ENCODE assay signal across 8 mouse cellular contexts in the genomic region with DNA sequence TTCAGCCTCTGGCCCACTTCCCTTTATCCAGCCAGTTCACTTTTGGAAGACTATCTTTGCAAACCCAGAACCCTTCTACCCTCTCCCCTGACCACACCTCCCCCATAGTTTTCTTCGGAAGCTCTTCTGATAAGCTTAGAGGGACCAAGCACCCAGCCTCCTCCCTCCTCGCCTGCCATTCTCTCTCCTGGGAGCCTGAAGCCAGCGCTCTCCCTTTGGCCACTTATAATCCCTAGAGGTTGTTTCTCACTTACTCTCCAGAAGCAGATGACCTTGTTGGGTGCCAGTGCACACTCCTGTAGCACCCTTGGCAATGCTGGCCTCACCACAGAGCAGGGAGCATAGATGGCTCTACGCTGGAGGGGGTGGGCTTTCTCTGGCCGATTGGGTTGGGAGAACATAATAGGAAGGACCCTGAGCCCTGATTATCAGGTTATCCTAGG. TPM values are rescaled to one million over a fixed set of nuclear protein-coding genes. Genes with fewer than 3 reads are reported as not detected.
DNase-seq lines count a peak whose midpoint lies in the region; ATAC-seq lines count a peak whose summit lies in the region.
"Had no signal": no experiment of that assay in that cellular context is flagged by ENCODE, and none has a peak within 500 bp of the region (broad histone marks: within the 10 kb centered on the region; RNA-seq: fewer than 3 reads in every experiment).

No protein-coding gene starts in this region.

- no peak overlapping the region; the same call in 1 of the 2 replicates for H3K9ac ChIP-seq in limb, embryonic 13.5 days
- no peak overlapping the region for H3K9ac ChIP-seq in hindbrain, embryonic 14.5 days
- no peak overlapping the region for H3K9ac ChIP-seq in neural tube, embryonic 13.5 days

- no peak overlapping the region for H3K4me3 ChIP-seq in limb, embryonic 13.5 days
- H3K4me3 ChIP-seq in limb, embryonic 10.5 days: no peak overlapping the region
- H3K4me3 ChIP-seq in hindbrain, embryonic 14.5 days (replicated peaks; ENCODE audit: low read length): no peak overlapping the region
- no peak overlapping the region for H3K4me3 ChIP-seq in neural tube, embryonic 13.5 days
- H3K4me3 ChIP-seq: midbrain, embryonic 10.5 days had no signal

- H3K4me2 ChIP-seq in limb, embryonic 13.5 days (replicated peaks): no peak overlapping the region
- H3K4me2 ChIP-seq in hindbrain, embryonic 14.5 days (replicated peaks): no peak overlapping the region
- H3K4me2 ChIP-seq in neural tube, embryonic 13.5 days: no peak overlapping the region

- H3K36me3 ChIP-seq in limb, embryonic 13.5 days: no peaks in the 10 kb centered on the region
- peaks cover 5% of the 10 kb centered on the region; the same call in 1 of the 2 replicates for H3K36me3 ChIP-seq in limb, embryonic 10.5 days
- no peaks in the 10 kb centered on the region for H3K36me3 ChIP-seq in hindbrain, embryonic 14.5 days (replicated peaks; ENCODE audit: control insufficient read depth, insufficient read depth)
- no peaks in the 10 kb centered on the region for H3K36me3 ChIP-seq in neural tube, embryonic 13.5 days

- no peak for DNase-seq in limb, embryonic 10.5 days (ENCODE audit: low spot score)
- DNase-seq in hindbrain, embryonic 14.5 days (ENCODE audit: low spot score): no peak
- DNase-seq in urinary bladder, postnatal 10 days (ENCODE audit: low spot score): no peak

- ATAC-seq in limb, embryonic 13.5 days (ENCODE audit: low FRiP score, low read depth): no peak
- ATAC-seq in erythroblast, adult 5-6 weeks (replicated peaks; ENCODE audit: low FRiP score, poor library complexity, severe bottlenecking): 0 out of 2 replicates have a peak, but pooled peaks have one; percentile 33
- ATAC-seq in hindbrain, embryonic 14.5 days (ENCODE audit: low FRiP score): no peak
- no peak for ATAC-seq in neural tube, embryonic 13.5 days (ENCODE audit: low read depth)
- no peak for ATAC-seq in inflammation-experienced regulatory T-cells, adult 6 months

- H3K27ac ChIP-seq in limb, embryonic 13.5 days: peak overlapping the region; percentile 80
- H3K27ac ChIP-seq in limb, embryonic 10.5 days: no peak overlapping the region; the same call in 1 of the 2 replicates
- peak overlapping the region; percentile 27; the same call in 1 of the 2 replicates for H3K27ac ChIP-seq in hindbrain, embryonic 14.5 days
- H3K27ac ChIP-seq in neural tube, embryonic 13.5 days (replicated peaks): peak overlapping the region; percentile 49
- H3K27ac ChIP-seq: midbrain, embryonic 10.5 days had no signal

- H3K27me3 ChIP-seq in limb, embryonic 13.5 days: no peaks in the 10 kb centered on the region
- no peaks in the 10 kb centered on the region for H3K27me3 ChIP-seq in limb, embryonic 10.5 days (ENCODE audit: low read depth, poor library complexity, severe bottlenecking)
- no peaks in the 10 kb centered on the region for H3K27me3 ChIP-seq in hindbrain, embryonic 14.5 days (ENCODE audit: control insufficient read depth, insufficient read depth, low read length)
- H3K27me3 ChIP-seq in neural tube, embryonic 13.5 days: no peaks in the 10 kb centered on the region

- H3K4me1 ChIP-seq in limb, embryonic 13.5 days: peaks cover 17% of the 10 kb centered on the region
- peaks cover 24% of the 10 kb centered on the region for H3K4me1 ChIP-seq in limb, embryonic 10.5 days
- peaks cover 17% of the 10 kb centered on the region for H3K4me1 ChIP-seq in hindbrain, embryonic 14.5 days (replicated peaks; ENCODE audit: control insufficient read depth, insufficient read depth, low read length)
- peaks cover 45% of the 10 kb centered on the region for H3K4me1 ChIP-seq in neural tube, embryonic 13.5 days (replicated peaks)

- no peaks in the 10 kb centered on the region for H3K9me3 ChIP-seq in limb, embryonic 13.5 days
- H3K9me3 ChIP-seq in limb, embryonic 10.5 days (replicated peaks): no peaks in the 10 kb centered on the region
- no peaks in the 10 kb centered on the region for H3K9me3 ChIP-seq in hindbrain, embryonic 14.5 days (ENCODE audit: control insufficient read depth, low read length)
- no peaks in the 10 kb centered on the region for H3K9me3 ChIP-seq in neural tube, embryonic 13.5 days
- H3K9me3 ChIP-seq: midbrain, embryonic 10.5 days had no signal

- 72% methylated on average over 5 of the region's 5 CpGs for WGBS in limb, embryonic 13.5 days
- 76% methylated on average over 5 of the region's 5 CpGs for WGBS in limb, embryonic 10.5 days
- WGBS in hindbrain, embryonic 14.5 days: 84% methylated on average over 5 of the region's 5 CpGs
- WGBS in neural tube, embryonic 13.5 days: 74% methylated on average over 5 of the region's 5 CpGs

RNA-seq across cellular contexts. Expression of gene Sp2, which starts 13.5 kb away (rescaled TPM):
- polyA plus RNA-seq in limb, embryonic 13.5 days (2015; fragmentation: Nextera tagmentation; extraction: Ambion mirVana): 16.9 and 18.7 TPM in 2 replicates
- 26.1 and 28.1 TPM in 2 replicates for polyA plus RNA-seq in limb, embryonic 10.5 days (2016; fragmentation: Nextera tagmentation; extraction: Ambion mirVana)
- total RNA-seq in erythroblast, adult 5-6 weeks (2015; ENCODE audit: low replicate concordance): 16.1 and 17.1 TPM in 2 replicates
- total RNA-seq in erythroblast, adult 5-6 weeks (2017; ENCODE audit: low replicate concordance): 4.4 and 6.1 TPM in 2 replicates
- 14.4 and 14.9 TPM in 2 replicates for polyA plus RNA-seq in hindbrain, embryonic 14.5 days (2014; fragmentation: Nextera tagmentation; extraction: Ambion mirVana)
- polyA plus RNA-seq in neural tube, embryonic 13.5 days (2015; fragmentation: Nextera tagmentation; extraction: Ambion mirVana): 15.9 and 16.7 TPM in 2 replicates
- 10 to 100 TPM; 20.4 to 24.7 (median 20.9) TPM for polyA plus RNA-seq in inflammation-experienced regulatory T-cells, adult 6 months (2017; shearing (Covaris generic))

RNA-seq across cellular contexts. Expression of gene Pnpo, which starts 25.5 kb away (rescaled TPM):
- polyA plus RNA-seq in limb, embryonic 13.5 days (2015; fragmentation: Nextera tagmentation; extraction: Ambion mirVana): 21.2 and 25.0 TPM in 2 replicates
- polyA plus RNA-seq in limb, embryonic 10.5 days (2016; fragmentation: Nextera tagmentation; extraction: Ambion mirVana): 31.3 and 33.0 TPM in 2 replicates
- 231 and 288 TPM in 2 replicates for total RNA-seq in erythroblast, adult 5-6 weeks (2015; ENCODE audit: low replicate concordance)
- 381 and 405 TPM in 2 replicates for total RNA-seq in erythroblast, adult 5-6 weeks (2017; ENCODE audit: low replicate concordance)
- 27.5 and 28.9 TPM in 2 replicates for polyA plus RNA-seq in hindbrain, embryonic 14.5 days (2014; fragmentation: Nextera tagmentation; extraction: Ambion mirVana)
- 18.5 and 22.3 TPM in 2 replicates for polyA plus RNA-seq in neural tube, embryonic 13.5 days (2015; fragmentation: Nextera tagmentation; extraction: Ambion mirVana)
- 10 to 100 TPM; 19.0 to 35.1 (median 30.7) TPM for polyA plus RNA-seq in inflammation-experienced regulatory T-cells, adult 6 months (2017; shearing (Covaris generic))

RNA-seq across cellular contexts. Expression of gene Prr15l, which starts 41.4 kb away (rescaled TPM):
- 0.60 and 0.97 TPM in 2 replicates for polyA plus RNA-seq in limb, embryonic 13.5 days (2015; fragmentation: Nextera tagmentation; extraction: Ambion mirVana)
- polyA plus RNA-seq in limb, embryonic 10.5 days (2016; fragmentation: Nextera tagmentation; extraction: Ambion mirVana): 0.58 and 0.71 TPM in 2 replicates
- total RNA-seq in erythroblast, adult 5-6 weeks (2015; ENCODE audit: low replicate concordance): not detected in 2 replicates
- 0.94 and 1.3 TPM in 2 replicates for total RNA-seq in erythroblast, adult 5-6 weeks (2017; ENCODE audit: low replicate concordance)
- 0.16 TPM in 2 replicates for polyA plus RNA-seq in hindbrain, embryonic 14.5 days (2014; fragmentation: Nextera tagmentation; extraction: Ambion mirVana)
- 0.21 TPM in 1 of 2 replicates, not detected in the other for polyA plus RNA-seq in neural tube, embryonic 13.5 days (2015; fragmentation: Nextera tagmentation; extraction: Ambion mirVana)
- under 1 TPM; 0.21 to 0.62 (median 0.40) TPM for polyA plus RNA-seq in inflammation-experienced regulatory T-cells, adult 6 months (2017; shearing (Covaris generic))

RNA-seq across cellular contexts. Expression of gene Sp6, which starts 43.9 kb away (rescaled TPM):
- polyA plus RNA-seq in limb, embryonic 13.5 days (2015; fragmentation: Nextera tagmentation; extraction: Ambion mirVana): 3.6 and 4.3 TPM in 2 replicates
- polyA plus RNA-seq in limb, embryonic 10.5 days (2016; fragmentation: Nextera tagmentation; extraction: Ambion mirVana): 9.2 and 11.8 TPM in 2 replicates
- total RNA-seq in erythroblast, adult 5-6 weeks (2015; ENCODE audit: low replicate concordance): not detected in 2 replicates
- not detected in 2 replicates for total RNA-seq in erythroblast, adult 5-6 weeks (2017; ENCODE audit: low replicate concordance)
- 0.09 and 0.16 TPM in 2 replicates for polyA plus RNA-seq in hindbrain, embryonic 14.5 days (2014; fragmentation: Nextera tagmentation; extraction: Ambion mirVana)
- 0.17 and 0.29 TPM in 2 replicates for polyA plus RNA-seq in neural tube, embryonic 13.5 days (2015; fragmentation: Nextera tagmentation; extraction: Ambion mirVana)
- 1 to 10 TPM in 1 of 3 experiments, under 1 TPM in 1, not detected in 1; 0.19 to 2.7 TPM for polyA plus RNA-seq in inflammation-experienced regulatory T-cells, adult 6 months (2017; shearing (Covaris generic))

RNA-seq across cellular contexts. Expression of gene Cdk5rap3, which starts 53.0 kb away (rescaled TPM):
- 87.0 and 92.3 TPM in 2 replicates for polyA plus RNA-seq in limb, embryonic 13.5 days (2015; fragmentation: Nextera tagmentation; extraction: Ambion mirVana)
- polyA plus RNA-seq in limb, embryonic 10.5 days (2016; fragmentation: Nextera tagmentation; extraction: Ambion mirVana): 85.3 and 90.0 TPM in 2 replicates
- total RNA-seq in erythroblast, adult 5-6 weeks (2015; ENCODE audit: low replicate concordance): 6.1 and 8.6 TPM in 2 replicates
- total RNA-seq in erythroblast, adult 5-6 weeks (2017; ENCODE audit: low replicate concordance): 6.8 and 17.3 TPM in 2 replicates
- 74.0 and 77.8 TPM in 2 replicates for polyA plus RNA-seq in hindbrain, embryonic 14.5 days (2014; fragmentation: Nextera tagmentation; extraction: Ambion mirVana)
- polyA plus RNA-seq in neural tube, embryonic 13.5 days (2015; fragmentation: Nextera tagmentation; extraction: Ambion mirVana): 79.2 and 92.0 TPM in 2 replicates
- polyA plus RNA-seq in inflammation-experienced regulatory T-cells, adult 6 months (2017; shearing (Covaris generic)): 100 to 1,000 TPM in 1 of 3 experiments, 10 to 100 TPM in 2; 93.2 to 124 (median 96.9) TPM
